Mouse (Mus musculus) forebrain, postnatal 0 days (tissue): ENCODE measurements around the gene Ntng1. TPM values are rescaled to one million over a fixed set of nuclear protein-coding genes. Genes with fewer than 3 reads are reported as not detected.
A peak's percentile ranks its signal among the peaks of the same experiment; 100 is the strongest.

ENCODE experiments used
- ATAC-seq: fragments of 200-750 bp; cut with Nextera tagmentation; 2 replicates; pipeline ENCODE4 v1.8.0; 2017; ENCODE audit warnings: mild to moderate bottlenecking, moderate library complexity
- DNase-seq: peaks from one replicate; pipeline ENCODE4 v3.0.0-alpha.2; 2015
- H3K27ac ChIP-seq: fragments of 300-500 bp; sonication (generic); 2 replicates; pipeline ENCODE4 v1.5.1; 2014; ENCODE audit warnings: low read depth, mild to moderate bottlenecking, antibody characterized with exemption, low read length, moderate library complexity, mixed read lengths
- H3K27me3 ChIP-seq: fragments of 300-500 bp; sonication (generic); 2 replicates; pipeline ENCODE4 v1.6.1; 2014; ENCODE audit warnings: mild to moderate bottlenecking, low read length, mixed read lengths; ENCODE audit not compliant: insufficient read depth
- H3K36me3 ChIP-seq: fragments of 300-500 bp; sonication (generic); 2 replicates; pipeline ENCODE4 v1.6.1; 2014; ENCODE audit warnings: mild to moderate bottlenecking, moderate library complexity; ENCODE audit not compliant: insufficient read depth
- H3K4me1 ChIP-seq: fragments of 300-500 bp; sonication (generic); 2 replicates; pipeline ENCODE4 v1.6.1; 2014; ENCODE audit warnings: antibody characterized with exemption; ENCODE audit not compliant: insufficient read depth
- H3K4me2 ChIP-seq: fragments of 300-500 bp; sonication (generic); 2 replicates; pipeline ENCODE4 v1.6.1; 2014; ENCODE audit warnings: low read depth, mild to moderate bottlenecking, moderate library complexity
- H3K4me3 ChIP-seq: fragments of 300-500 bp; sonication (generic); 2 replicates; pipeline ENCODE4 v1.5.1; 2014; ENCODE audit warnings: low read depth, low read length, mixed read lengths
- H3K9ac ChIP-seq: fragments of 300-500 bp; sonication (generic); 2 replicates; pipeline ENCODE4 v1.6.1; 2014; ENCODE audit warnings: mild to moderate bottlenecking
- H3K9me3 ChIP-seq: fragments of 300-500 bp; sonication (generic); 2 replicates; pipeline ENCODE4 v1.6.1; 2016; ENCODE audit warnings: low read length
- CTCF ChIP-seq: sonication (generic); IDR thresholded peaks from 2 replicates; pipeline ENCODE4 v1.5.1; 2016; ENCODE audit warnings: antibody characterized with exemption, control low read depth, low read depth
- WGBS: fragments of 180-500 bp; shearing (Covaris S2); extraction: QIAGEN DNeasy Blood & Tissue Kit; methylation state at CpG from one replicate; pipeline ENCODE4 v1.1.7; 2014; 5-methylcytosine and 5-hydroxymethylcytosine counted together
- polyA plus RNA-seq: library from polyadenylated mRNA; unstranded; fragments of >200 nt; fragmentation: Nextera tagmentation; extraction: Ambion mirVana; gene quantifications from 2 replicates; pipeline ENCODE4 v1.2.1, GENCODE M21; 2015
- total RNA-seq: library from RNA; depleted of rRNA; stranded (reverse); fragments of >200 nt; gene quantifications from 2 replicates; pipeline ENCODE4 v1.2.3, GENCODE M21; 2014; rRNA removed

The Ntng1 gene
- 19.5 and 34.5 TPM in 2 replicates for total RNA-seq
- 11.9 and 32.9 TPM in 2 replicates for polyA plus RNA-seq

DNA sequence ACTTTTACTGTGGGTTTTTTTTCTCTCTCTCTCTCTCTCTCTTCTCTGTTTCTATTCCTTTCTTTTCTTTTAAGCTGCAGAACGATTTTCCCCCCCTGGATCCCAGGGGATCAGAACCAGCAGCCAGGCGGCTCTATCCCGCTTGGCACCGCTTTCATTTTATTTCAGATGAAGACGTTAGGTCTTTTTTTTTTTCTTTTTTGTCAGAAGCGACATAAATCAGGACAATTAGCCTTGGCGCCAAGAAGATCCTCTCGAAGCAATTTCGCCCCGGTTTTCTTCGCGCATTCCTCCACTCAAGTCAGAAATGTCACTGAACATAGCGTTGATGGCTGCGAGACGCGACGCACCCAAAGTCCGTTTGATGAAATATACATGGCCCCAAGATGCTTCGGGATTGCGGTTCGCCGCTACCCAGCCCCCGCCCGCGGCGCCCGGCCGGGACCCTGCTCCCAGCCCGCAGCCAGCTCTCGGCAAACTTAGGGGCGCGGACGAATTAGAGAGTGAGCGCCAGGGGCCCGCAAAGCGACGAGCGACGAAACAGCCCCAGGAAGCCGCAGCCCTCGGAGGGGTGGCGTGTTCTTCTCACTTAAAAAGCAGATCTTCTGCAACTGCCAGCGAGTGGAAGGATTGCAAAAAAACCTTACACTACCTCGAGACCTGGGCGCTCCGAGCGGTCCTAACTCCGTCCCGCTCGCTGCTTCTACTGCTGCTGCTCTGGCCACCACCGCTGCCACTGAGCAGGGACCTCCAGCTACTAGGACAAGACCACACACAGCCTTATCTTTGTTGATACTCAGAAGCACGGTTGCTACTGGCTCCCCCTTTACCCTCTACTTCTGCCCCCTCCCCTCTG, at the start of gene Ntng1:
Gene Ntng1 (minus strand): TSS at position 806 of the 856 bp plus-strand sequence.
- under 1% methylated on average over 52 of the region's 52 CpGs for WGBS
- peak within 1 kb of the TSS; percentile 67 for H3K4me3 ChIP-seq
- no peaks in the 10 kb centered on the region for H3K9me3 ChIP-seq
- peak; percentile 47 for DNase-seq
- peak within 1 kb of the TSS; percentile 54; the same call in 1 of the 2 replicates for H3K27ac ChIP-seq
- H3K4me1 ChIP-seq, result no peaks in the 10 kb centered on the region
- TF ChIP-seq CTCF, result no peak
- peak within 1 kb of the TSS; percentile 51 for H3K9ac ChIP-seq
- H3K4me2 ChIP-seq, result peak within 1 kb of the TSS; percentile 80
- no peaks in the 10 kb centered on the region; the same call in 1 of the 2 replicates for H3K27me3 ChIP-seq
- H3K36me3 ChIP-seq, result no peaks in the 10 kb centered on the region
- peak; percentile 58 for ATAC-seq

DNA sequence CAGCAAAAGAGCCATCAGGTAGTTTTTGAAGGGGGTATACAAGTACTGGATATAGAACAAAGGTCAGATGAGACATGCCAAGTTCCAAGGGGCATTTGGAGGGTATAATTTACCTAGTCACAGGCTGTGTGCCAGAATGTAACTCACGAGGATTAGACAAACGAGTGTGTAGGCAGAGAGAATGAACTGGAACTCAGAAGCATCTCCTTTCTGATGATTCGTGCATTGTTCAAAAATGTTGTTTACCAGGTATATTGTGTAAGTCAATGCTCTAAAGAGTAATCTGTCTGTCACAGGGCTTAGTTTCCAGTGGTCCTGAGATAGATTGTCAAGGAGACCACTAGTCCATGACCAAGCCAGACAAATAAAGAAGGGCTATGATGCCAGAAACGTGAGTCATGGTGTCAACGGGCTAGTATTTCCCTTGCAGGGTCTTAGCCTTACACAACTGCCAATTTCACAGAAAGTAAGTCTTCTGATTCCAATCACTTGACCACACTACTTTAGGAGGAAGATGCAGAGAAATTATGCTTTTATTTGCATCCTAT, 43.7 kb upstream of the Ntng1 start:
- TF ChIP-seq CTCF, result no peak
- no peak for ATAC-seq
- Histone ChIP-seq H3K4me3 (no peak overlapping the region), H3K4me2 (no peak overlapping the region), H3K9me3 (no peaks in the 10 kb centered on the region), H3K9ac (no peak overlapping the region), H3K36me3 (no peaks in the 10 kb centered on the region), H3K27ac (no peak overlapping the region), H3K27me3 (no peaks in the 10 kb centered on the region), H3K4me1 (no peaks in the 10 kb centered on the region; the same call in 1 of the 2 replicates)
- 73% methylated on average over 5 of the region's 5 CpGs for WGBS
- DNase-seq, result no peak

DNA sequence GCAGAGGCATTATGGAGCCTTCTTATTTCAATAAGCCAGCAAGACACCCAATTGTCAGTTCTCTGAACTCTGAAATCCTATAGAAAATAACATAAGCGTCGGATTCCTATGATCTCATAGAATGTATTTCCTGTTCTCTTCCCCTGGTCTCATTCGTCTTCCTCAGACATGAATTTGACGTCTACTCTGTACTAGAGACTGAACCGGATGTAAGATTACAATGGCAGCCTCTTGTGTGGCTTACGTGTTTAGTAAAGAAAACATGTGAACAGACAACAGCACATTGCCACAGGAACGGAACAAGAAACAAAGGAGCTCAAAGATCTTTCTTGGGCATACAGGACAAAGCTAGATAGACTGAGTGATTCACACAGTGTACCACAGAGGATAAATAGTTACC, 5.3 kb upstream of the Ntng1 start:
- H3K27ac ChIP-seq, result no peak overlapping the region
- no peak for ATAC-seq
- no peaks in the 10 kb centered on the region; the same call in 1 of the 2 replicates for H3K27me3 ChIP-seq
- no peak overlapping the region for H3K9ac ChIP-seq
- no peaks in the 10 kb centered on the region for H3K4me1 ChIP-seq
- TF ChIP-seq CTCF, result no peak
- H3K9me3 ChIP-seq, result no peaks in the 10 kb centered on the region
- no peak overlapping the region for H3K4me2 ChIP-seq
- no peak for DNase-seq
- 61% methylated on average over 7 of the region's 7 CpGs for WGBS
- no peak overlapping the region for H3K4me3 ChIP-seq
- H3K36me3 ChIP-seq, result no peaks in the 10 kb centered on the region

DNA sequence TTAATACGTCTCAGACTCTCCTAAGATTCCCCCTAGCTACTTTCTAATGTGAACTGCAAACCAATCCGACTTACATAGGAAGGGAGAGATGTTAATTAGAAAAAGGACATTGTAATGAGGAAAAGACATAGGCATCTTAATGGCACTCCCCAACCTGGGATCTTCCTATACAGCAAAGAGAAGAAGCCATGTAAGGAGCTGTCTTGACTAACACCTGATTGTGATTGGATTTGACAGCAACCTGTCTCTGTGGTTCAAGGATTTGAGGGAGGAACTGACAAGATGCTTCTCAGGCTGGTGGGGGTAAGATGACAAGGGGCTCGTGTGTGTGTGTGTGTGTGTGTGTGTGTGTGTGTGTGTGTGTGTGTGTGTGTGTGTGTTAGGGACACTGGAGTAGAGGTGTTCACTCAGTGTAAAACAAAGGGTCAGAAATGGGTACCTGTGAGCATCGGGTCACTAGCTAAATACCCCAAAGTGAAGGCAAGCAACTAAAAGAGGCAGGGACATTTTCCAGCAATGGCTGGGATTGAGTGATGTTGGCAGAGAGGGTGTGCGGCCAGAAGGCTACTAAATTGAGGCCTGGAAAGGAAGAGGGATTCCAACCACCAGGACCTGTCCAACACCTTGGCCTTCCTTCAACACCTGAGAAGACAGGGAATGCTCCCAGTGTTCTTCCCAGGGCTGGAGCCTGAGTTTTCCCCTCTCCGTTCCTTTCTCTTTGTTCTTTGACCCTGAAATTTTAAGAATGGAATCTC, 667 bp upstream of the Ntng1 start:
- H3K27me3 ChIP-seq, result no peaks in the 10 kb centered on the region; the same call in 1 of the 2 replicates
- H3K4me1 ChIP-seq, result no peaks in the 10 kb centered on the region
- 0 out of 2 replicates have a peak overlapping the region, but pooled peaks have one; percentile 51 for H3K9ac ChIP-seq
- DNase-seq (no peak), ATAC-seq (no peak)
- peak overlapping the region; percentile 80 for H3K4me2 ChIP-seq
- no peak overlapping the region for H3K27ac ChIP-seq
- TF ChIP-seq CTCF, result no peak
- H3K36me3 ChIP-seq, result no peaks in the 10 kb centered on the region
- H3K9me3 ChIP-seq, result no peaks in the 10 kb centered on the region
- 43% methylated on average over 6 of the region's 6 CpGs for WGBS
- H3K4me3 ChIP-seq, result peak overlapping the region; percentile 67

DNA sequence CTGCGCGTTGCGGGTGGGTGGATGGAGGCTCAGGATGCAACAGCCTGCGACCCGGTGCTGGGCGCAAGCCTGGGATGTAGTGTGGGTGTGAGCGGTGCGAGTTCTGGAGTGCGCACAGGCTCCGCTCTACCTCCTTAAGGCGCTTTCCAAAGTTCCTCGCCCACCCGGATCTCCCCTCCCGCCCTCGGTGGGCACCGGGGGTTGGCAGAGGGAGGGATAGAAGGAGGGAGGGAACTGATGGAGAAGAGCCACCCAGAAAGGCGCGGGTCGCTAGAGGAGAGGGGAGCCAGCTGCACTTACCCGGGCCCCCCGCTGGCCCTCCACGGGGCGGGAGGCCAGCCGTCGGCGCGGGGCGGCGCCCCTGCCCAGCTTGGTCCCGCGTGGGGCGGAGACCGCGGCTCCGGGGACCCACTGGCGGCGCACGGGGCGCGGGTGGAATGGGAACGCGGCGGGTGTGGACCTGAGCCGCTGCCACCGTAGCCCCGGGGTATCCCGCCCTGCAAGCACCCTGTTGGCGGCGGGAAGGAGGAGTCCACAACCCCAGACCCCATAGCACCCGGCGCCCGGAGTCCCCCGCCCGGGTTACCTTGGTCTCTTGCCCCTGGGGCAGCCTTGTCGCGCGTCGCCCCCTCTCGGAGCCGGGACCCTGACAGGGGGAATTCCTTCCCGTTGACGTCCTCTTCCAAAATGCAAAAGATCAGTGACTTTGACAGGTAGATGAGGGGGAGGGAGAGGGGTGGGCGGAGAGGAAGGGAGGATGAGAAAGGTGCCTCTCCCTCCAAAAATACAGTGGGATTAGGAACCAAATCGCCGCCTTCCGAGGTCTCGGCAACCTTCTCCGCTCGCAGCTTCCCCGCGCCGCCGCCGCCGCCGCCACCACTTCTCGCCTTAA, 1.3 kb downstream of the Ntng1 start:
- Histone ChIP-seq H3K9ac (peak overlapping the region; percentile 51), H3K36me3 (no peaks in the 10 kb centered on the region), H3K4me2 (peak overlapping the region; percentile 80), H3K4me3 (peak overlapping the region; percentile 67), H3K27ac (0 out of 2 replicates have a peak overlapping the region, but pooled peaks have one; percentile 2), H3K27me3 (no peaks in the 10 kb centered on the region; the same call in 1 of the 2 replicates), H3K9me3 (no peaks in the 10 kb centered on the region), H3K4me1 (no peaks in the 10 kb centered on the region)
- WGBS, result under 1% methylated on average over 68 of the region's 77 CpGs
- DNase-seq, result peak; percentile 29
- no peak for TF ChIP-seq CTCF
- ATAC-seq, result peak; percentile 55
